Mouse (Mus musculus) kidney, embryonic 14.5 days (tissue): ENCODE measurements around the gene Cox6a2. TPM values are rescaled to one million over a fixed set of nuclear protein-coding genes. Genes with fewer than 3 reads are reported as not detected.
"Not testable (repeated sequence)": the region's sequence is repeated elsewhere in the genome, so short reads cannot be mapped to it uniquely, and the experiment has no call there.

ENCODE experiments used
- ATAC-seq: fragments of 200-750 bp; cut with Nextera tagmentation; 2 replicates; pipeline ENCODE4 v1.8.0; 2017; ENCODE audit warnings: moderate number of reproducible peaks, mild to moderate bottlenecking, moderate TSS enrichment, moderate library complexity; ENCODE audit not compliant: low FRiP score, low TSS enrichment
- H3K27ac ChIP-seq: fragments of 300-500 bp; sonication (generic); 2 replicates; pipeline ENCODE4 v1.5.1; 2014; ENCODE audit warnings: low read depth, mild to moderate bottlenecking, low read length, moderate library complexity, mixed read lengths
- H3K27me3 ChIP-seq: fragments of 300-500 bp; sonication (generic); 2 replicates; pipeline ENCODE4 v1.6.1; 2014; ENCODE audit warnings: mild to moderate bottlenecking, low read length; ENCODE audit not compliant: control insufficient read depth, insufficient read depth
- H3K36me3 ChIP-seq: fragments of 300-500 bp; sonication (generic); 2 replicates; pipeline ENCODE4 v1.6.1; 2014; ENCODE audit warnings: low read length, mixed read lengths; ENCODE audit not compliant: control insufficient read depth, insufficient read depth
- H3K4me1 ChIP-seq: fragments of 300-500 bp; sonication (generic); 2 replicates; pipeline ENCODE4 v1.6.1; 2014; ENCODE audit warnings: low read length, mixed read lengths; ENCODE audit not compliant: control insufficient read depth, insufficient read depth
- H3K4me2 ChIP-seq: fragments of 300-500 bp; sonication (generic); replicated peaks from 2 replicates; pipeline ENCODE4 v1.6.1; 2014; ENCODE audit warnings: low read depth, mild to moderate bottlenecking, low read length
- H3K4me3 ChIP-seq: fragments of 300-500 bp; sonication (generic); 2 replicates; pipeline ENCODE4 v1.5.1; 2014; ENCODE audit warnings: mild to moderate bottlenecking, low read length
- H3K9ac ChIP-seq: fragments of 300-500 bp; sonication (generic); 2 replicates; pipeline ENCODE4 v1.6.1; 2014; ENCODE audit warnings: low read depth, mild to moderate bottlenecking, low read length, moderate library complexity
- H3K9me3 ChIP-seq: fragments of 300-500 bp; sonication (generic); 2 replicates; pipeline ENCODE4 v1.6.1; 2016; ENCODE audit warnings: low read length; ENCODE audit not compliant: control insufficient read depth
- WGBS: fragments of 180-500 bp; shearing (Covaris S2); extraction: QIAGEN DNeasy Blood & Tissue Kit; methylation state at CpG from one replicate; pipeline ENCODE4 v1.1.7; 2014; 5-methylcytosine and 5-hydroxymethylcytosine counted together
- polyA plus RNA-seq: library from polyadenylated mRNA; unstranded; fragments of >200 nt; fragmentation: Nextera tagmentation; extraction: Ambion mirVana; gene quantifications from 2 replicates; pipeline ENCODE4 v1.2.1, GENCODE M21; 2014

Gene Cox6a2
- polyA plus RNA-seq, 1 experiment from 2014 or later: not detected

- 84% methylated on average over 7 of the region's 7 CpGs for WGBS
Measured at GRCm38 (mm10) chr7:128166391-128166790, 39.8 kb downstream of the Cox6a2 start.

GRCm38 (mm10) chr7:128164001-128164400, 42.2 kb downstream of the Cox6a2 start:
- no peak for ATAC-seq
- H3K4me2 ChIP-seq: no peak overlapping the region
- 97% methylated on average over 4 of the region's 4 CpGs for WGBS

More at GRCm38 (mm10) chr7:128166391-128166790, 39.8 kb downstream of the Cox6a2 start:
- Histone ChIP-seq H3K27me3 (no peaks in the 10 kb centered on the region), H3K36me3 (no peaks in the 10 kb centered on the region), H3K4me2 (no peak overlapping the region), H3K27ac (no peak overlapping the region), H3K4me3 (no peak overlapping the region), H3K4me1 (no peaks in the 10 kb centered on the region), H3K9ac (no peak overlapping the region), H3K9me3 (no peaks in the 10 kb centered on the region)
- ATAC-seq: no peak

GRCm38 (mm10) chr7:128158688-128159354, 47.4 kb downstream of the Cox6a2 start:
- not testable (repeated sequence) for H3K9ac ChIP-seq, H3K4me3 ChIP-seq, H3K36me3 ChIP-seq, H3K4me1 ChIP-seq, H3K9me3 ChIP-seq, H3K27ac ChIP-seq, H3K4me2 ChIP-seq, ATAC-seq, H3K27me3 ChIP-seq
- 74% methylated on average over 8 of the region's 8 CpGs for WGBS

More at GRCm38 (mm10) chr7:128164001-128164400, 42.2 kb downstream of the Cox6a2 start:
- no peaks in the 10 kb centered on the region for H3K27me3 ChIP-seq
- no peak overlapping the region for H3K4me3 ChIP-seq
- H3K27ac ChIP-seq: no peak overlapping the region
- H3K9me3 ChIP-seq: no peaks in the 10 kb centered on the region
- no peaks in the 10 kb centered on the region for H3K36me3 ChIP-seq
- no peaks in the 10 kb centered on the region for H3K4me1 ChIP-seq
- no peak overlapping the region for H3K9ac ChIP-seq

Other genes with a start within 250 kb of the Cox6a2 start
- gene Fus, start 238.9 kb downstream of the Cox6a2 start, polyA plus RNA-seq: 62.7 and 77.7 TPM in 2 replicates
- gene Pycard, start 212.5 kb downstream of the Cox6a2 start, polyA plus RNA-seq: 39.5 and 47.3 TPM in 2 replicates
- gene Trim72, start 202.4 kb downstream of the Cox6a2 start, polyA plus RNA-seq: 0.14 TPM in 1 of 2 replicates, not detected in the other
- 0.14 and 0.54 TPM in 2 replicates for gene Itgam, start 143.7 kb downstream of the Cox6a2 start, polyA plus RNA-seq
- not detected in 2 replicates for gene Gm49368, start 143.7 kb downstream of the Cox6a2 start, polyA plus RNA-seq
- 0.05 TPM in 1 of 2 replicates, not detected in the other for gene Itgax, start 76.8 kb downstream of the Cox6a2 start, polyA plus RNA-seq
- gene Itgad, start 52.0 kb downstream of the Cox6a2 start, polyA plus RNA-seq: not detected in 2 replicates
- 11.7 and 12.9 TPM in 2 replicates for gene Armc5, start 31.0 kb upstream of the Cox6a2 start, polyA plus RNA-seq
- 7.5 and 9.5 TPM in 2 replicates for gene 9130023H24Rik, start 31.6 kb upstream of the Cox6a2 start, polyA plus RNA-seq
- 44.3 and 61.7 TPM in 2 replicates for gene Tgfb1i1, start 40.4 kb upstream of the Cox6a2 start, polyA plus RNA-seq
- gene Slc5a2, start 59.3 kb upstream of the Cox6a2 start, polyA plus RNA-seq: 1.1 and 2.2 TPM in 2 replicates
- gene BC017158, start 91.8 kb upstream of the Cox6a2 start, polyA plus RNA-seq: 26.9 and 32.1 TPM in 2 replicates
- gene Rgs10, start 212.4 kb upstream of the Cox6a2 start, polyA plus RNA-seq: 7.6 and 8.7 TPM in 2 replicates